Mouse (Mus musculus) lung, postnatal 0 days (tissue): ENCODE data around the gene Kpna2.

Experiments
- CTCF ChIP-seq: IDR thresholded peaks from 2 replicates; pipeline ENCODE4 v1.5.1; 2016; ENCODE audit warnings: antibody characterized with exemption, mild to moderate bottlenecking
- EP300 ChIP-seq: IDR thresholded peaks from 2 replicates; pipeline ENCODE4 v1.6.1; 2016; ENCODE audit warnings: antibody characterized with exemption, mild to moderate bottlenecking, control low read depth

- TF ChIP-seq EP300 (no peak), CTCF (no peak)
Observed at GRCm38 (mm10) chr11:106959121-106959520, 40.2 kb downstream of the Kpna2 start.
